Mouse (Mus musculus): ENCODE measurements around the gene Ascl1. TPM values are rescaled to one million over a fixed set of nuclear protein-coding genes. Genes with fewer than 3 reads are reported as not detected.
A peak's percentile ranks its signal among the peaks of the same experiment; 100 is the strongest.

Gene Ascl1
- polyA plus RNA-seq (2012; rRNA removed) = 0.11 and 0.22 TPM in 2 replicates

DNA sequence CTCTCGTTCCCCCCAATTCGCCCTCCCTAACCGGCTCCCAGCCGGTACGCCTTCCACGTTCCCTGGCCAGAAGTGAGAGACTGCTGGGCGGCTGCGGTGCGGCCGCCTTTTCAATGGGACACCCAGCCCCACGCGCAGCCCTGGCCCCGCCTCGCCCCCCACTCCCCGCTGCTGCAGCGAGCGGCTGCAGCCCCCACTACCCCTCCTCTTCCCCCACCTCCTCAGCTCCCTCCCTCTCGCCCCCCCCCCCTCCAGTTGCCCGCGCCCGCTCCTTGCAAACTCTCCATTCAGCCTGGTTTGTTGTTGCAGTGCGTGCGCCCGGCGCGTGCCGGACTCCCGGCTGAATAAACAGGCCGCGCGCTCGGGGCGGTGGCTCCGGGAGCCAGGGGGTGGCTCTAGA, at the start of gene Ascl1:
Gene Ascl1, minus strand, starts transcription at position 85 of the 400 bp plus-strand sequence.
- DNase-seq (ENCODE audit: low spot score) = no peak

DNA sequence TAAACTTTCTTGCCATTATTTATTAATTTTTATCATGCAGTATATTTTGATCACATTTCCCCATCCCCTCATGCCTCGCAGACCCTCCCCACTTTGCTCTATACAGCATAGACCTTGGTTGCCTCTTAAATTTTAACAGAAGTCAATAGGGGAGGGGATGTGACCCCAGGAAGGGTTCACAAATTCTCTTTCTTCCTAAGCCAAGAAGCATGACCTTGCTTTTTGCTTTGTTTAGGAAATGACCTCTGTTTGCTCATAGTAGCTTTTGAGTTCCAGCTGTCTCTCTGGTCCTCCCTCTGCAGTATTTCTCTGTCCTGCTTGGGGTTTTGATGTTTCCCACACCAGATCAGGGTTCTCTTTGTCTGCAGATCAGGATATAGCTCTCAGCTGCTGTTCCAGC, 40.7 kb upstream of the Ascl1 start:
- no peak for DNase-seq (ENCODE audit: low spot score)

DNA sequence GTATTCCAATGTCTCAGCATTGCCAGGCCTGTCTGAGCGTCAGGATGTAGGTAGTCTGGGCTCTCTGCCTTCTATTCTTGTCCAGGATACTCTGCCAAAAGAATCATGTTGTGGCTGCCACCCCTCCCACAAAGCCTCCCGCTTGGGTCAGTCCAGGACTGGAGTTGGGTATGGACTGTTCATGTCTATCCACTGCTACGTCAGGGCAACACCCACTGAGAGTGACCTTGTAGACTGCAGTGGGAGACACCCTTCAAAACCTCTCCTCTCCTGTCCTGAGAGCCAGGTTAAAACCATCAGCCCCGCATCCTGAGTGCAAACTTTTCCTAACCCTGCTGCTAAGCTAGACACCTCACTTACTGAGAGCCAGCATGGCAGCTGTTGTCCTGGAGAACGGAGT, 28.2 kb upstream of the Ascl1 start, which contains the start of gene Pah:
Gene Pah, plus strand, starts transcription at position 150 of the 400 bp plus-strand sequence.
- DNase-seq (ENCODE audit: low spot score) = no peak

DNA sequence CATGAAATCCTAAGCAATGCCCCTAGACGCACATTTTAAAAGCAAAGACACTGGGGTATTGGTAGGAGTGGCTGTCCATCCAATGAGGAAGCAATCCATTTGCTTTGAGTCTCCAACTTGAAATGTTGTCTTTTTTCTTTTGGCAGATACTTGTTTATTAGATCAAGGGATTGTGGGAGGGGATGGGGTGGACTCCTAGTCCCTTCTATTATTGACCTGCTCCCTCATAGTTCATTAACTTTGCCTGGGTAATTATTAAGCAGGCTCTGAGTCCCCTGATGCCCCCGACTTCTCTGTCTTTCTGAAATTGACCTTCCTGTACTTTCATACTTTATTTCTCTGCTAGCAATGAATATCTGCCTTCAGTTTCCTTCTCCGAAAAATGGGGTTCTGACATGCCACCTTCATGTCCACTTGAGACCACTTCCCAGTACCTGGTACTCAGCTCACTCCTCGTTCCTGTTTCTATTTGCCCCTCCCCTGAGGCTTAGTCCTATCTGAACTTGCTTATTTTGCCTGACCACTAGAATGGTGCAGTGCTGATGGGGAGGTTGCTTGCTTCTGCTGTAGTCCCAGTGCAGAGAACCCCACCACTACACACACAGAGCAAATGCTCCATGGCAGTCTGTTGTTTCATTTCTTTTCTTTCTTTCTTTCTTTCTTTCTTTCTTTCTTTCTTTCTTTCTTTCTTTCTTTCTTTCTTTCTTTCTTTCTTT, 27.1 kb upstream of the Ascl1 start:
- DNase-seq (ENCODE audit: low spot score) = no peak

DNA sequence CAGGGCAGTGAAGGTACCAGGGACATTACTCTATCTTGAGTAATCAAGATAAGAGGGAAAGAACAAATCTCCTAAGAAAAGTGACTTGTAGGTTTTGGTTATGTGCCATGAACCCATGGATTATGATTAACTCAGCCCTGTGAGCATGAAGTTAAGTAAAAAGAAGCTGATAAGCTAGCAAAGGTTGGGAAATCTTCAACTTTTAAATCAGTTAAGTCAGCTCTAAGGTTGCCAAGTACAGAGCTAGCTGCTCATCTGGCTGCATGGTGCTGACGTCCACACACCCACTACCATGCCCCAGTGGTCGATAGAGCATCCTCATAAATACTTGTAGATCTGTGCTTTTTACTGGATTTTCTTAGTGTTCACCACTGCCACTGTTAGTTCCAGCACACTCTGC, 25.1 kb upstream of the Ascl1 start:
- no peak for DNase-seq (ENCODE audit: low spot score)

DNA sequence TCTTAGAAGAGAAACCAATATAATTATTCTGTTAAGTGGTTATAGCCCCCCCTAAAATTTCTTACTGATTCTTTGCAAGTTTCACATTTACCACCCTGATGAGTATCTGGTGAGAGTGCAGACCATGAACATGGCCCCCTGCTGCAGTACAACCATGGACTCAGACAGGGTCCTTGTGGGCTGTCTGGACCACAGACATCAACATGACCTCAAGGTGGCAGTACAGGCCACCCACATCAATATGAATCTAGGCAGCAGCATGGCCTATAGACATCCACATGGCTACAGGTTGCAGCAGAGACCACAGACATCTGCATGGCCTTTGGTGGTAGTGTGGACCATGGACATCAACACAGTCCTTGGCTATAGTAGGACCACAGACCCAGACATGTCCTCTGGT, 19.6 kb upstream of the Ascl1 start:
- DNase-seq (ENCODE audit: low spot score) = no peak

DNA sequence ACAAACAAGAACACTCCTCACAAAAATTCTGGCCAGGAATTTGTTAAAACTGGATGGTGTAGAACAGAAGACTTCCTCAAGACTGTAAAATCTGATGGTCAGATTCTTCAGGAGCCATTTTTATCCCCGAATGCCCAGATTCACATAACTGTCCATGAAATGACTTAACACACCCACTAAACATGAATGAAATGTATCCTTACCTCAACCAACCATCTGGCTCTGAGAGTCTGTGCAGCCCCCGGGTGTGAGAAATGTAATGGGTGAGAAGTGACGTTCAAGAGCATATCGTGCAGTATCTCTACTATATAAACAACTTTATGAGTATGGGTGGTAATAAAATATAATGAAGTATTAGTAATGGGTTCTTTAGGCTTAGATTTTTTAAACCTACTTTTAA, 15.1 kb upstream of the Ascl1 start:
- DNase-seq (ENCODE audit: low spot score) = no peak

DNA sequence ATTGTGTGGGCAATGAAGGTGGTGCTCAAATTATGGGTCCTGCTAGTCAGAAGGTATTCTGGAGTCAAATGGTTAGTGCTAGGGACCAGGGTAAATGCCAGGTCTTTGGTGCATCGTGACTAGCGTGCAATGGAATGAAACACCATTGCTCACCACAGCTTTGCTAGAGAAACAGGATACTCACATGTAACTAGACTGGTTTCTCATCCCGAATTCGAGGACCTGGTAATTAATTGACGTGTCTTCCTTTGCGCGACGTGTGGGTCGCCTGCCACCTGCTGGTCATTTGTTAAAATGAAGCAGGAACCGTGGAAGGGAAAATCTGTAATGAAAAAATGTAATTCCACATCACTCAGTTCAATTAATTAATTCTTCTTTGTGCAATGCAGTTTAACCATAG, 10.5 kb upstream of the Ascl1 start:
- DNase-seq (ENCODE audit: low spot score) = peak; percentile 28

DNA sequence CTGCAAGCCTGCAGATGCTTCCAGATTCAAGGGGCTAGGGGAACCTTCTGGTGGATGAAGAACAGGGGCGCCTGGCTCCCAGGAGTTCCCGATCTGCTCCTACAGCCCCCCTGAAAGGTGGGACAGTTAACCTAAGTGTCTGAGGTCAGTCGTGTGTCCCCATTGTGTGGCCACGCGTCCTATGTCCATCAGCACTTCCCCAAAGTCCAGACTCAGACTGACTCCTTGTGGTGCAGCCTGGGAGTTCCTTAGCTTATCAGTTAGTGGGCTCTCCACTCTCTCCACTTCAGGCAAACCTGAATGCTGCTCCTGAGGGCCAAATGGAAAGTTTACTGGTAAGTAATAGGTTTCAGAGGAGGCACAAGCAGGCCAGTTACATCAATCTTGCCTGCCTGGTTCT, 8.8 kb upstream of the Ascl1 start:
- no peak for DNase-seq (ENCODE audit: low spot score)

DNA sequence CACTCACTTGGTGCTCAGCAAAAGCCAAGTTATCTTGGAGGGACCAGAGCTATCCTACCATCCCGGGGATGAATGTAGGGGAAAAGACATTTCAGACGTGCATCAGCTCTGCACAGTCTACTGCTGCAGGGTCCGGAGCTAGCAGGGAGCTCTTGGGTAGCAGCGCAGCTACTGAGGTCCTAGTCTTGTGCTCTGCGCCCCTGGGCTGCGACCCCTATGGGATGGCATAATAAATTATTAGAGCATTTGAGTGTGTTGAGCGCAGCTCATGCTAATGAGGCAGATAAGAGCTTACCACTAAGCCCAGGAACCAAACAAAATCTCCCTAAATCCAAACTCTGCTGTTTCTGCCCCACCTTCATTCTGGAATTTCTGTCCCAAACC, 8.2 kb upstream of the Ascl1 start:
- no peak for DNase-seq (ENCODE audit: low spot score)

DNA sequence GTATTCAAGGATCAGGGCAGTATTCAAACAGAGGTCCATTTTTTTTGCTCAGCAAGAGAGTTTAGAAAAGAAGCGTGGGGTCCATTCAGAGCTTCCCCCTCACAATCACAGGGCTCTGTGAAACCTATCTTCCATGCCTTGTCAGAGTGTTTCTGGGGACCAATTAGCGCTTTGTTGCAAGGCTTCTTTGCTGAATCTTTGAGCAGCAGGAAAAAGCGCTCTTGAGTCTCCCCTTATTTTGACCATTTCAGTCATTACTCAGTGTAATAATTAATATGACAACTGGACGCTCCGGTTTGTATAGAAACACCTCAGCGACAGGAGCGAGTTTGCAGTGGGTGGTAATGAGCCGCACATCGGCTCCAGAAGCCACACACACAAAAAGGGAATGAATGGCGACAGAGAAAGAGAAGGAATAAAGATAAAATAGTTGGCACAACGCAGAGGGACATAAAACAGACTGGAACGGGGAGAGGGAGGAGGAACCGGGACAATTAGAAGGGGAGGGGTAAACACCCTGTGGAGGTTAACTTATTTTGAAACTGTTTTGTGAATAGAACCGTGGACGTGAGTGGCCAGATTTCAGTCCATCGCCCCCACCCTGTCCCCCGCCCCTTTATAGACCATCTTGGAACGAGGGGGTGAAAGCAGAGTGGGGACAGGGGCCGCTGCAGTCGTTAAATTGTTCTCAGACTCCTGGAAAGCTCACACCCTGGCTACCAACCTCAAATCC, 7.6 kb upstream of the Ascl1 start:
- DNase-seq (ENCODE audit: low spot score) = no peak

DNA sequence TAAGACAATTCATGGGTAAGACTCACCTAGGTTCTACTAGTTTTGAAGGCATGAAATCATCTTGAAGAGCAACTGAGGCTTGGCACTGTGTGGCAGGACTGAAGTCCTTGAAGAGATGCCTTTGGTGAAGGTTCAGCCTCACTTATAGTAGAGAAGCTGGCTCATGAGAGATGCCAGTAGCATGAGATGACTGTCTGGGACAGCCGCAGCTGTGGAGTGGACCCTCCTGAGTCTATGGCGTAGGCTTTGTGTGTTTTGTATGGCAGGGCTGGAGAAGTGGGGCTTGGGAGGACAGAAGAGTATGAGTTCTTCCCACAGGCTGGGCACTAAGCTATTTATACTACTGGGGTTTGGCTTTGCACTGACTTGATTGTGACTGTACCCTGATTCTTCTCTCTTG, 3.6 kb upstream of the Ascl1 start:
- no peak for DNase-seq (ENCODE audit: low spot score)

DNA sequence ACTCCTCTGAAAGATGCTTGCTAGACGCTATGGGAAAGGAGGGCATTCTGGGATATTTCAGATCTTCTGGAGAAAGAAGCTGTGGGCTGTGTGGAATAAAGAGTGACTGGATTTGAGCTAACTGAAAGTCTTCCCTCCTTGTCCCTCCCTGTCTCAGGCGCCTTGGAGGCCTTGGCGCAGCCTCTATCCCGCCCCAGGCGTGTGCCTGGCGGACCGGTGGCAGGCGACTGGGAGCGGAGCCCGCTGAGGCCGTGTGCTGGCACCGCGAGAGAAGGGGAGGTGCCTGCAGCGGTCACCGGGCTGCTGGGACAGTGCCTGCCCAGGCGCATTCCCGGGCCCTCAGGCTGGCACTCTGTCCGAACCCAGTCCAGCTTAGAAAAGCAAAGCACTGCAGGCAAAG, 1.1 kb upstream of the Ascl1 start:
- DNase-seq (ENCODE audit: low spot score) = peak; percentile 25

DNA sequence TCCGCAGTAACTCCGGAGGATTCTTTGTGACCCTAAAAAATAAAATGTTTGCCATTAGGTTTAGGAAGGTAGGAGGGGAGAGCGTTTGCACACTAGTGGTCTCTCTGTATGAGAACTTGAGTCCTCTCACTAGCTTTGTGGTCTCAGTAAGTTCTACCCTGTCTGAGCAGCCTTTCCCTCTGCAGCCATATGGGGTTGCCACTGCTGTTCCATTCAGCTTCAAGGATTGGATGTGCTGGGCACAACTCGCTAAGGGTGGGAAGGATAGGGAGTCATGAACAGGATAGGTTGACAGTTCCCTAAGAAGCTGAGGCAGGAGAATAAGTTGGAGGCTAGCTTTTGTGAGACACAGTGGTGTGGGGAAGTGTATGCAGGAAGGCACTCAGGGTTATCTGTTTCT, 716 bp upstream of the Ascl1 start:
- DNase-seq (ENCODE audit: low spot score) = no peak

DNA sequence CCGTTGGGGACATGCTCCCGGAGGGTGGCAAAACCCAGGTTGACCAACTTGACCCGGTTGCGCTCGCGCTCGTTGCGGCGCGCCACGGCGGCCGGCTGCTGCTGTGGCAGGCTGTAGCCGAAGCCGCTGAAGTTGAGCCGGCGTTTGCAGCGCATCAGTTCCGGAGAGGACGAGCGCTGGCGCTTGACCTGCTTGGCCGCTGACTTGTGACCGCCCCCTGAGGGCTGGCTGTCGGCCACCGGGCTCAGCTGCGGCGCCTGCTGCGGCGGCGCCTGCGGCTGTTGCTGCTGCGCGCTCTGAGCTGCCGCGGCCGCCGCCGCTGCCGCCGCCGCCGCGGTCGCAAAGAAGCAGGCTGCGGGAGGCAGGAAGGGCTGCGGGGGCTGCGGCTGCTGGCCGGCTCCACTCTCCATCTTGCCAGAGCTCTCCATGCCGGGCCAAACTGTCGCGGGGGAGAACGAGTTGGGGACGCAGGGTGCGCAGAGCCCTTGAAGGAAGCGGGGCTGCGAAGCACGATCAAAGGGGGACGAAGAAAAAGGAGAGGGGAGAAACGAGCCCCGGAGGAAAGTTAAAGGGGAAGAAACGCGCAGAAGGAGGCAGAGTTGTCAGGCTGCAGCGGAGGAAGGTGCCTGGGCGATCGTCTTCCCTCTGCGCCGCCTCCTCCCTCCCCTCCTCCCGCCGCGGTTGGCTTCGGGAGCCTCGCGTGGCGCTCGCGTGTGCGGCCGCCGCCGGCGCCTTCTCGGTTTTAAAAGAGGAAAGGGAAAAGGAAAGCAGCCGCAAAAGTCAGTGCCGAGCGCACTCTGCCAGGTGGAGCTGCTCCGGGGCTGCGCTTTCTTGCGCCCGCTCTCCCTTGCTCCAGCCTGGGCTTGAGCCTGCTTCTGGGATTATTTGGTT, 554 bp downstream of the Ascl1 start:
- peak; percentile 25 for DNase-seq (ENCODE audit: low spot score)

DNA sequence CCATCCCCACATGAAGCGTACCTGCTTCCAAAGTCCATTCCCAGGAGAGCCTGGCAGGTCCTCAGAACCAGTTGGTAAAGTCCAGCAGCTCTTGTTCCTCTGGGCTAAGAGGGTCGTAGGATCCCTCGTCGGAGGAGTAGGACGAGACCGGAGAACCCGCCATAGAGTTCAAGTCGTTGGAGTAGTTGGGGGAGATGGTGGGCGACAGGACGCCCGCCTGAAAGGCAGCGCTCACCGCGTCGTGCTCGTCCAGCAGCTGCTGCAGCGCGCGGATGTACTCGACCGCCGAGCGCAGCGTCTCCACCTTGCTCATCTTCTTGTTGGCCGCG, 1.2 kb downstream of the Ascl1 start:
- DNase-seq (ENCODE audit: low spot score) = no peak

DNA sequence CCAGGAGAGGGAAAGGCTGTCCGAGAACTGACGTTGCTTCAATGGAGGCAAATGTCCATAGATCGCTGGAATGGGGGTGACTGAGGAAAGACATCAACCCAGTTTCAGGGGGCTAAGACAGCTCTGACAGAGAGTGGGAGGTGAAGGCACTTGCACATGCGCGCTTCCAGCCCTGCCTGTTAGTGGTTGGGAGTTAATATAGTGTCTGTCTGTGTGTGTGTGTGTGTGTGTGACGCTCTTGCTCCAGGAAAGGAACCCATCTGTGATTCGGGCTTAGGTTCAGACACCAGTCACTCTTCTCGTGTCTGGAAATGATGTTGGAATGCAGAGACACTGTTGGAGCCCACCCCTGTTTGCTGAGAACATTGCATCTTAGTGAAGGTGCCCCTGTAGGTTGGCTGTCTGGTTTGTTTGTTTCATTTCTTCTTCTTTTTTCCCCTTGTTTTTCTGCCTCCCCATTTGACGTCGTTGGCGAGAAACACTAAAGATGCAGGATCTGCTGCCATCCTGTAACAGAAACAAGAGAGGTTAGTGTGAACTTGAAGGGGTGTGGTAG, 1.9 kb downstream of the Ascl1 start:
- no peak for DNase-seq (ENCODE audit: low spot score)

DNA sequence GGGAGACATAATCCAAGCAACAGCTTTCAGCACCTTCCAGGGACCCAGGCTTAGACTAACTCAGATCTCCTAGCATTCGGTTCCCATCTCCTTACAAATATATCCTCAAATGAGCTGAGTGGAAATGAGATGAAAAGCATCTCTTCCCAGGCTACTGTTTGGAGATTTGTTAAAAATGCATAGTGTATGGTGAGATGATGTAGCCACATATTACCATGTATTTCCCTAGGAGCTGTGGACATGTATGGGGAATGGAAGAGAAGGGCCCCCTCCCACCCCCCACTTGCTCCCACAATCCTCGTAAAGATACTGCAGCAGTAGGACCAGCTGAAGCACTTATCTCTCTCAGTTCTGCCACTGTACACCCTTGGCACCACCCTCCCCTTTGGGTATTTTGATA, 3.1 kb downstream of the Ascl1 start:
- no peak for DNase-seq (ENCODE audit: low spot score)

DNA sequence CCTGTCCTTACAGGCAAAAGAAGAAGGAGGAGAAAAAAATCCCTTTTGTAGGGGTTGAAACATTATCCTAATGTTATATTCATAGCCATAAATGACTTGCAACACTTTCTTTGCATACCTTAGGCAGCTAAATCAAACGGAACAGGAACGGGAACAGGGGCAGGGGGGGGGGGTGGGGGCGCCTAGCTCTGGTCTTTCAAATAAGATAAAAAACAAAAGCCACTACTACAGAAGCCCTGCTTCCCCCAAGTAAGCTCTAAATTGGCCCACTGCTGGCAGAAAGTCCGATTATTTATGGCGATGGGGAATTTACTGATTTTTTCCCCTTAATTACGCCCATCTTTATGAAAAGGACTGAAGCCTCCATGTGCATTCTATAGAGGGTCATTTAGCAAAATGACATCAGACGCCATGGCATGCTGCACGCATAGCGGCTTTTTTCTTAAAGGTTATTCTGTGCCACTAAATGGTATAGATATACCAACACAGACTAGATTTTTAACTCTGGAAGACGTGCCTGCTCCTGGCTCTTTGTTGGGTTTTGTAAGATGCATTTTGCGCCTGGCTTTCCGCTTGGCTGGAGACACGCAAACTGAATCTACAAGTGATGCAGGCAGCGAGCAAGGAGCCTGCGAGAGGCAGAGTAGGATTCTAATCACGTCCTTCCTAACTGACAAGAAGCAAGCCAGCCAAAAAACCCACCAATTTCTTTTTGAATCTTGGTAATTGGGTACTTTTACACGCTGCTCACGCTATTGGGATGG, 4.0 kb downstream of the Ascl1 start:
- no peak for DNase-seq (ENCODE audit: low spot score)

DNA sequence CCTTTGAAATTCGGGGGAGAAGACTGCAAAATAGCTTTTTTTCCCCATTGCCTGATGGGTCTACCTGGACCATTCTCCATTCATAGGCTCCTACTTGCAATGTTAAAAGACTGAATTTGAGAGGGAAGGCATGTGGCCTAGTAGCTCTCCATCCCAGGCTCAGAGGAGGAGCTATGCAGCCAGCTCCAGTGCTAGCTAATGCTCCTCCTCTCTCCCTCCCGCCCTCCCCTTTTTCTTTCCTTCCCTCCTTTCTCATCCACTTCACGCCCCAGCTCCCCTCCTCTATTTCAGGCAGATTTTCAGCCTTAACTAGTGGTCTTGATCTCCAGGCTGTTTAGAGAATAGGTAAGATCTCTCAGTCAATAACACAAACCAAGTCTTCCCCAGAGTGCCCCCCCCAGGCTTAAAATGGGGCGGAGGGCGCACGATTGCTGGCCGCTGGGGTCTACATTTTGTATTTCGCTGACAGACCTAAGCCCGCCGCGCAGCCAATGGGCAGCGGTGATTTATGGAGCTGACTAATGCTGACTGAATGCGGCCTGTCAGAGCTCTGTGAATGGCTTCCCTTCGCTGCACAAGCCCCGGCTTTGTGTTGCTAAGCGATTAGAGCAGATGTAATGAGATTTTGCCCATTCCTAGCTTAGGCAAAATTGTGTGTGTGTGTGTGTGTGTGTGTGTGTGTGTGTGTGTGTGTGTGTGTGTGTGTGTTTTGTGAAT, 4.9 kb downstream of the Ascl1 start:
- DNase-seq (ENCODE audit: low spot score) = no peak
